Mouse (Mus musculus): ENCODE measurements at regions not wholly inside any gene's neighbourhood (a gene's known extent, or its start where the extent isn't known, plus 50 kb on each side); places are given as distances from the start of the nearest gene placed in this dataset.

DNA sequence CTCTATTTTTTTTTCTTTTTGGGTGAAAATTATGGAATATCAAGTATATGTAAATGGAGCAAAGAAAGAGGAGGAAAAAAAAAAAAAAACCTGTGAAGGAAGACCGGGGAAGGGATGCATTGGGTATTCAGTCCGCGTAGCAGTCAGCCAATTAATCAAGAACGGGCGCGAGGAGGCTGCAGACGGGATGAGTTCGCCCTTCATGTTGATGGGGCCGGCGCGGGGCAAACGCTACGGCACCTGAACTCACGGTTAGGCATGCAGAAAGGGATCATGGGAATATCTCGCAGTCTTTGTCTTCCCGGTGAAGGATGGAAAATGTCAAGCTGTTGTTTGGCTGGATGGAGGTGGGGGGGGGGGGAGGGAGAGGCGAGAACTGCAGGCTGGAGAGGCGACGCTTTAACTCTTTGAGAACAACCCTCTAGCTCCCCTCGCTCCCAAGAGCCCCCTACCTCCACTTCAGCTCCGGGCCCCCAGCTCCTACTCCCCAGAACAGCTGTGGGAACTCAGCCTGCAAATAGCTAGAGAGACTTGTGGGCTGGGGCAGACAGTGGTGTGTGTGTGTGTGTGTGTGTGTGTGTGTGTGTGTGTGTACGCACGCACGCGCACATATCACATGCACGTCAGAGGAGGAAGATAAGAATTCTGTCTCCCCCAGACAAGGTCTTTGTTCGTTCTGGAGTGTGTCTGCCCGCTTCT is 210.7 kb downstream of the Gm26897 start:
- TF ChIP-seq CTCF (IDR thresholded peaks at IDR 0.05; ENCODE audit: insufficient read depth, low read depth, low read length) (no peak), POLR2A (IDR thresholded peaks at IDR 0.05; ENCODE audit: insufficient read depth, low read depth, low read length) (no peak)
